Mouse (Mus musculus): ENCODE measurements at regions not wholly inside any gene's neighbourhood (a gene's known extent, or its start where the extent isn't known, plus 50 kb on each side); places are given as distances from the start of the nearest gene placed in this dataset.

- no peaks in the 10 kb centered on the region for H3K36me3 ChIP-seq (replicated peaks; ENCODE audit: control insufficient read depth, insufficient read depth, low read depth, low read length)
- 55% methylated on average over 3 of the region's 3 CpGs for WGBS
- H3K27ac ChIP-seq (replicated peaks; ENCODE audit: low read depth, low read length): 0 out of 2 replicates have a peak overlapping the region, but pooled peaks have one; percentile 52
- DNase-seq (ENCODE audit: low spot score) (peak; percentile 38), ATAC-seq (replicated peaks; ENCODE audit: insufficient number of reproducible peaks, low FRiP score, low TSS enrichment, low read depth) (no peak)
- no peaks in the 10 kb centered on the region for H3K27me3 ChIP-seq (ENCODE audit: control insufficient read depth, insufficient read depth, low read length)
- no peak overlapping the region; the same call in 1 of the 2 replicates for H3K4me2 ChIP-seq (ENCODE audit: low read depth, low read length)
- H3K4me1 ChIP-seq (ENCODE audit: control insufficient read depth, insufficient read depth, low read length): no peaks in the 10 kb centered on the region
- no peak overlapping the region for H3K4me3 ChIP-seq (ENCODE audit: low read depth, low read length)
- no peak overlapping the region for H3K9ac ChIP-seq (replicated peaks; ENCODE audit: low read length)
- no peaks in the 10 kb centered on the region for H3K9me3 ChIP-seq (replicated peaks; ENCODE audit: control insufficient read depth, low read length)
These were observed 485.9 kb downstream of the Hdgfl1 start for GRCm38 (mm10) chr13:26284073-26284444.

GRCm38 (mm10) chr13:26283397-26284072, 486.4 kb downstream of the Hdgfl1 start:
- no peak overlapping the region for H3K4me3 ChIP-seq (ENCODE audit: low read depth, low read length)
- 0 out of 2 replicates have a peak overlapping the region, but pooled peaks have one; percentile 52 for H3K27ac ChIP-seq (replicated peaks; ENCODE audit: low read depth, low read length)
- 46% methylated on average over 6 of the region's 6 CpGs for WGBS
- H3K9ac ChIP-seq (replicated peaks; ENCODE audit: low read length): no peak overlapping the region
- no peaks in the 10 kb centered on the region for H3K4me1 ChIP-seq (ENCODE audit: control insufficient read depth, insufficient read depth, low read length)
- DNase-seq (ENCODE audit: low spot score): peak; percentile 37
- H3K4me2 ChIP-seq (ENCODE audit: low read depth, low read length): no peak overlapping the region; the same call in 1 of the 2 replicates
- no peaks in the 10 kb centered on the region for H3K27me3 ChIP-seq (ENCODE audit: control insufficient read depth, insufficient read depth, low read length)
- 0 out of 2 replicates have a peak, but pooled peaks have one; percentile 39 for ATAC-seq (replicated peaks; ENCODE audit: insufficient number of reproducible peaks, low FRiP score, low TSS enrichment, low read depth)
- H3K36me3 ChIP-seq (replicated peaks; ENCODE audit: control insufficient read depth, insufficient read depth, low read depth, low read length): no peaks in the 10 kb centered on the region
- no peaks in the 10 kb centered on the region for H3K9me3 ChIP-seq (replicated peaks; ENCODE audit: control insufficient read depth, low read length)

DNA sequence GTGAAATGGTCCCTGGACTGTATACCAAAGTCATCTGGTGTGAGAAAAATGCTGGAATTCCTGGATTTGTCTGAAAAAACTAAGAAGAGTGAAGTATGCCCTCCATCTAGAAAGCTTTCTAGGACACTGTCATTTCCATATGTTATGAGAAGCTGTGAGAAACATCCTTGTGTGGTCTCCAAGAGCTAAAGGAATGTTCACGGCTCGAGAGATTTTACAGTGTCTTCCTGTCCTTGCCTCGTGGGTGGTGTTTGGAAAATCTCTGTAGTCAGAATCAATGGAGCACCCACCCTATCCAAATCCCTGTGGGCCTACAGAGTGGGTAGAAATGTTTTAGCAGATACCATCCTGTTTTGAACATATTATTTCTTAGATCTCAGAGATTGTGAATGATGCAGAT, 487.7 kb downstream of the Hdgfl1 start:
- 66% methylated on average over 3 of the region's 3 CpGs for WGBS
- Histone ChIP-seq H3K27me3 (ENCODE audit: control insufficient read depth, insufficient read depth, low read length) (no peaks in the 10 kb centered on the region), H3K9ac (replicated peaks; ENCODE audit: low read length) (no peak overlapping the region), H3K36me3 (replicated peaks; ENCODE audit: control insufficient read depth, insufficient read depth, low read depth, low read length) (no peaks in the 10 kb centered on the region), H3K9me3 (replicated peaks; ENCODE audit: control insufficient read depth, low read length) (no peaks in the 10 kb centered on the region), H3K27ac (replicated peaks; ENCODE audit: low read depth, low read length) (no peak overlapping the region), H3K4me1 (ENCODE audit: control insufficient read depth, insufficient read depth, low read length) (no peaks in the 10 kb centered on the region), H3K4me3 (ENCODE audit: low read depth, low read length) (no peak overlapping the region), H3K4me2 (ENCODE audit: low read depth, low read length) (no peak overlapping the region)
- DNase-seq (ENCODE audit: low spot score) (no peak), ATAC-seq (replicated peaks; ENCODE audit: insufficient number of reproducible peaks, low FRiP score, low TSS enrichment, low read depth) (no peak)

DNA sequence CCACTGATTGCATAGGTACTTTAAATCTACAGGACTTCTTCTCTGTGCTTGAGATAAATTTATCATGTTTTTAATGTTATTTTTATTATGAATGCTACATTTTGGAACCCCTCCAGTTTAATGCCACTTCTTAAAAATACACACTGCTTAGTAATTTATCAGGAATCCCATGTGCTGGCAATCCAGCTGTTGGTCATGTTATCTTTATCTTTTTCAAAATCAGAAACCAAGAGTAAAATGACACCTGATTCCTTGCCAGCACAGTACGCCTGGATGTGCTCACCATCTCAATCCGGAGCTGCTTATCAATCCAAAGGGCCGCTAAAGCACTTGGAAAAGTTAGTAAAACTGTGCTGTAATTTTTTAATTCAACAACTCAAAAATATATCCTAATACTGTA, 497.1 kb downstream of the Hdgfl1 start:
- no peak for ATAC-seq (replicated peaks; ENCODE audit: insufficient number of reproducible peaks, low FRiP score, low TSS enrichment, low read depth)

DNA sequence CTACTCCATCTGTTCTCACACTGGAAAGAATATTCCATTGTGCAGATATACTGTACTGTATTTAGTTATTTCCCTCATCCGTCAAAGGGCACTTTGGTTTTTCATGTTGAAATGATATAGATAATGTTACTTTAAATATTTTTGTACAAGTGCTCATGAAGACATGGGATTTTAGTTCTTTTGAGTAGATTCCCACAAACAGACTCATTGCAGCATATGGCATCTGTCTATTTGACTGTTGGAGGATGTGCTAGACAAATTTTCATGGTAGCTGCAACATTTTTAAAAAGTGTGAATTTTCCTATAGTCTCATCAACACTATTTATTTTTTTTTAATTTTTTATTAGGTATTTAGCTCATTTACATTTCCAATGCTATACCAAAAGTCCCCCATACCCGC, 502.5 kb downstream of the Hdgfl1 start:
- Histone ChIP-seq H3K9ac (replicated peaks; ENCODE audit: low read length) (no peak overlapping the region), H3K9me3 (replicated peaks; ENCODE audit: control insufficient read depth, low read length) (no peaks in the 10 kb centered on the region), H3K27ac (replicated peaks; ENCODE audit: low read depth, low read length) (no peak overlapping the region), H3K4me3 (ENCODE audit: low read depth, low read length) (no peak overlapping the region), H3K4me2 (ENCODE audit: low read depth, low read length) (no peak overlapping the region), H3K4me1 (ENCODE audit: control insufficient read depth, insufficient read depth, low read length) (no peaks in the 10 kb centered on the region), H3K36me3 (replicated peaks; ENCODE audit: control insufficient read depth, insufficient read depth, low read depth, low read length) (no peaks in the 10 kb centered on the region), H3K27me3 (ENCODE audit: control insufficient read depth, insufficient read depth, low read length) (no peaks in the 10 kb centered on the region)
- no peak for DNase-seq (ENCODE audit: low spot score)
- 89% methylated on average over 2 of the region's 2 CpGs for WGBS
- no peak for ATAC-seq (replicated peaks; ENCODE audit: insufficient number of reproducible peaks, low FRiP score, low TSS enrichment, low read depth)

More for the DNA sequence above, 497.1 kb downstream of the Hdgfl1 start:
- no peaks in the 10 kb centered on the region for H3K36me3 ChIP-seq (replicated peaks; ENCODE audit: control insufficient read depth, insufficient read depth, low read depth, low read length)
- H3K9me3 ChIP-seq (replicated peaks; ENCODE audit: control insufficient read depth, low read length): no peaks in the 10 kb centered on the region
- H3K4me3 ChIP-seq (ENCODE audit: low read depth, low read length): no peak overlapping the region
- H3K27ac ChIP-seq (replicated peaks; ENCODE audit: low read depth, low read length): no peak overlapping the region
- H3K4me1 ChIP-seq (ENCODE audit: control insufficient read depth, insufficient read depth, low read length): no peaks in the 10 kb centered on the region
- H3K27me3 ChIP-seq (ENCODE audit: control insufficient read depth, insufficient read depth, low read length): no peaks in the 10 kb centered on the region
- no peak overlapping the region for H3K4me2 ChIP-seq (ENCODE audit: low read depth, low read length)
- H3K9ac ChIP-seq (replicated peaks; ENCODE audit: low read length): no peak overlapping the region
- WGBS: 77% methylated on average over 3 of the region's 3 CpGs
- no peak for DNase-seq (ENCODE audit: low spot score)

DNA sequence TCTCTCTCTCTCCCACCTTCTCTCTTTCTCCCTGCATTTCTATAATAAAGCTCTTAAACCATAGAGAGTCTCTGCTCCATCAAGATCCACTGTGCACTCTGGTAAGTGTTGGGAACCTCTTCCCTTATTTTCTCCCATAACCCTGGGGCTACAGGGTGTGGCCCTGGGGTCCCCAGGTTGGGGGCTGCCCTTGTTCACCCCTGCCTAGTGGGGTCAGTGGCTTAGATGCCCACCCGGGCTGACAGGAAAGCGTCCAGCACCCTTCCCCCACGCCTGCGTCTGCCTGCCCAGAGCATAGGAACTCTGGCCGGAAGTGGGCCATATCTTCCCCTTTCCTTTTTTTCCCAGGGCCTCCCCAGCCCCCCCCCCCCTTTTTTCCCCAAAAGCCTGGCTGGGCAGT, 534.0 kb downstream of the Hdgfl1 start:
- Histone ChIP-seq H3K27ac (replicated peaks; ENCODE audit: low read depth, low read length) (no peak overlapping the region), H3K4me2 (ENCODE audit: low read depth, low read length) (no peak overlapping the region), H3K4me3 (ENCODE audit: low read depth, low read length) (no peak overlapping the region), H3K4me1 (ENCODE audit: control insufficient read depth, insufficient read depth, low read length) (no peaks in the 10 kb centered on the region), H3K9ac (replicated peaks; ENCODE audit: low read length) (no peak overlapping the region), H3K27me3 (ENCODE audit: control insufficient read depth, insufficient read depth, low read length) (no peaks in the 10 kb centered on the region), H3K36me3 (replicated peaks; ENCODE audit: control insufficient read depth, insufficient read depth, low read depth, low read length) (no peaks in the 10 kb centered on the region), H3K9me3 (replicated peaks; ENCODE audit: control insufficient read depth, low read length) (no peaks in the 10 kb centered on the region)
- ATAC-seq (replicated peaks; ENCODE audit: insufficient number of reproducible peaks, low FRiP score, low TSS enrichment, low read depth) (no peak), DNase-seq (ENCODE audit: low spot score) (no peak)
- 46% methylated on average over 5 of the region's 5 CpGs for WGBS

DNA sequence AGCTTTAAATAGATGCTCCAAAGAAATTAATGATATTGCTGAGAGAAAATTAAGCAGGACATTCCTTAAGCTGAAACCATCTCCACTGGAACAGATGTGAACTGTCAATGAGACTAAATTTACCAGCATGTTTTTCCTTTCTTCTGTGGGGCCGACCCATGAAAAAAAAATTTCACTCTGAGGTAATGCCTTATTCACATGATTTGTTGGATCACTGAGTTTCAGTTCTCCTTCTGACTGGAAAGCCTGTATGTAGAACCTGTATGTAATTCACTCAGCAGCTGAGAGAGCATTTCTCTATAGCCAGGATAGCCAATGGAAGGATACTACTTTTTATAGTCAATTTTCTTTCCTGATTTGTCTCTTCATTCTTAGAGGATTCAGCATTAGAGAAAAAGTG, 535.3 kb downstream of the Hdgfl1 start:
- WGBS: 88% methylated on average over 1 of the region's 1 CpGs
- Histone ChIP-seq H3K9ac (replicated peaks; ENCODE audit: low read length) (no peak overlapping the region), H3K36me3 (replicated peaks; ENCODE audit: control insufficient read depth, insufficient read depth, low read depth, low read length) (no peaks in the 10 kb centered on the region), H3K27ac (replicated peaks; ENCODE audit: low read depth, low read length) (no peak overlapping the region), H3K4me3 (ENCODE audit: low read depth, low read length) (no peak overlapping the region), H3K27me3 (ENCODE audit: control insufficient read depth, insufficient read depth, low read length) (no peaks in the 10 kb centered on the region), H3K4me1 (ENCODE audit: control insufficient read depth, insufficient read depth, low read length) (no peaks in the 10 kb centered on the region), H3K9me3 (replicated peaks; ENCODE audit: control insufficient read depth, low read length) (no peaks in the 10 kb centered on the region), H3K4me2 (ENCODE audit: low read depth, low read length) (no peak overlapping the region)
- ATAC-seq (replicated peaks; ENCODE audit: insufficient number of reproducible peaks, low FRiP score, low TSS enrichment, low read depth) (no peak), DNase-seq (ENCODE audit: low spot score) (no peak)

- H3K36me3 ChIP-seq (replicated peaks; ENCODE audit: control insufficient read depth, insufficient read depth, low read depth, low read length): no peaks in the 10 kb centered on the region
- DNase-seq (ENCODE audit: low spot score) (no peak), ATAC-seq (replicated peaks; ENCODE audit: insufficient number of reproducible peaks, low FRiP score, low TSS enrichment, low read depth) (no peak)
- no peaks in the 10 kb centered on the region for H3K4me1 ChIP-seq (ENCODE audit: control insufficient read depth, insufficient read depth, low read length)
- H3K27ac ChIP-seq (replicated peaks; ENCODE audit: low read depth, low read length): no peak overlapping the region
- no peak overlapping the region for H3K4me2 ChIP-seq (ENCODE audit: low read depth, low read length)
- no peak overlapping the region for H3K4me3 ChIP-seq (ENCODE audit: low read depth, low read length)
- WGBS: 86% methylated on average over 3 of the region's 3 CpGs
- no peaks in the 10 kb centered on the region for H3K9me3 ChIP-seq (replicated peaks; ENCODE audit: control insufficient read depth, low read length)
- H3K27me3 ChIP-seq (ENCODE audit: control insufficient read depth, insufficient read depth, low read length): no peaks in the 10 kb centered on the region
- no peak overlapping the region for H3K9ac ChIP-seq (replicated peaks; ENCODE audit: low read length)
These were observed 552.7 kb downstream of the Hdgfl1 start for GRCm38 (mm10) chr13:26217299-26217698.

All from embryonic facial prominence, embryonic 11.5 days (tissue).